Mouse (Mus musculus) kidney, postnatal 0 days (tissue): ENCODE measurements at regions not wholly inside any gene's neighbourhood (a gene's known extent, or its start where the extent isn't known, plus 50 kb on each side); places are given as distances from the start of the nearest gene placed in this dataset.

Source experiments
- ATAC-seq: fragments of 200-750 bp; cut with Nextera tagmentation; replicated peaks from 2 replicates; pipeline ENCODE4 v1.8.0; 2017; ENCODE audit warnings: low read depth, moderate number of reproducible peaks, moderate TSS enrichment, moderate library complexity; ENCODE audit not compliant: low FRiP score
- DNase-seq: peaks from one replicate; pipeline ENCODE4 v3.0.0-alpha.2; 2016; ENCODE audit warnings: low spot score
- H3K27ac ChIP-seq: fragments of 300-500 bp; sonication (generic); 2 replicates; pipeline ENCODE4 v1.5.1; 2014; ENCODE audit warnings: mild to moderate bottlenecking
- H3K27me3 ChIP-seq: fragments of 300-500 bp; sonication (generic); 2 replicates; pipeline ENCODE4 v1.6.1; 2014; ENCODE audit warnings: low read length, mixed read lengths; ENCODE audit not compliant: insufficient read depth
- H3K36me3 ChIP-seq: fragments of 300-500 bp; sonication (generic); 2 replicates; pipeline ENCODE4 v1.6.1; 2014; ENCODE audit warnings: low read length, mixed read lengths; ENCODE audit not compliant: insufficient read depth
- H3K4me1 ChIP-seq: fragments of 300-500 bp; sonication (generic); replicated peaks from 2 replicates; pipeline ENCODE4 v1.6.1; 2014; ENCODE audit warnings: antibody characterized with exemption, low read length, mixed read lengths; ENCODE audit not compliant: insufficient read depth
- H3K4me2 ChIP-seq: fragments of 300-500 bp; sonication (generic); 2 replicates; pipeline ENCODE4 v1.6.1; 2014; ENCODE audit warnings: mild to moderate bottlenecking, low read length, moderate library complexity, mixed read lengths
- H3K4me3 ChIP-seq: fragments of 300-500 bp; sonication (generic); replicated peaks from 2 replicates; pipeline ENCODE4 v1.5.1; 2014; ENCODE audit warnings: low read depth, low read length
- H3K9ac ChIP-seq: fragments of 300-500 bp; sonication (generic); 2 replicates; pipeline ENCODE4 v1.6.1; 2014; ENCODE audit warnings: low read depth, low read length
- H3K9me3 ChIP-seq: fragments of 300-500 bp; sonication (generic); replicated peaks from 2 replicates; pipeline ENCODE4 v1.6.1; 2016; ENCODE audit warnings: low read length, inconsistent platforms, mixed read lengths
- CTCF ChIP-seq: IDR thresholded peaks from 2 replicates; pipeline ENCODE4 v1.5.1; 2016; ENCODE audit warnings: antibody characterized with exemption, low read depth, mild to moderate bottlenecking, moderate library complexity
- WGBS: fragments of 180-500 bp; shearing (Covaris S2); extraction: QIAGEN DNeasy Blood & Tissue Kit; methylation state at CpG from one replicate; pipeline ENCODE4 v1.1.7; 2014; 5-methylcytosine and 5-hydroxymethylcytosine counted together

DNA sequence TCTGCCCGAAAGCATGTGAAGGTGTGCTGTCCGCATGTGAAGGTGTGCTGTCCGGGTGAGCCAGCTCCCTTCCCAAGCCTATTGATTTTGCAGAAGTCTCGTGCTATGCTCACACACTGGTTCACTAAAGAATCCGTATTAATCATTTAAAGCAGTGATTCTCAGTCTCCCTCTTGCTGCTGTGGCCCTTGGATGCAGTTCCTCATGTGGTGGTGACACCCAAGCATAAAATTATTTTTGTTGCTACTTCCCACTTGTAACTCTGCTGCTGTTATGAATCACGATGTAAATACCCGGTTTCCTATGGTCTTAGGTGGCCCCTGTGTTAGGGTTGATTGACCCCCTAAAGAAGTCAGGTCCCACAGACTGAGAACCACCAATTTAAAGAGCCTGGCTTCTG, 55.7 kb upstream of the Emb start:
- no peak overlapping the region for H3K9ac ChIP-seq
- no peak overlapping the region for H3K4me2 ChIP-seq
- no peak for ATAC-seq
- 92% methylated on average over 7 of the region's 7 CpGs for WGBS
- H3K36me3 ChIP-seq, result no peaks in the 10 kb centered on the region
- no peak for DNase-seq
- no peaks in the 10 kb centered on the region for H3K27me3 ChIP-seq
- H3K4me1 ChIP-seq, result no peaks in the 10 kb centered on the region
- H3K9me3 ChIP-seq, result no peaks in the 10 kb centered on the region
- no peak for TF ChIP-seq CTCF
- H3K27ac ChIP-seq, result no peak overlapping the region
- no peak overlapping the region for H3K4me3 ChIP-seq

DNA sequence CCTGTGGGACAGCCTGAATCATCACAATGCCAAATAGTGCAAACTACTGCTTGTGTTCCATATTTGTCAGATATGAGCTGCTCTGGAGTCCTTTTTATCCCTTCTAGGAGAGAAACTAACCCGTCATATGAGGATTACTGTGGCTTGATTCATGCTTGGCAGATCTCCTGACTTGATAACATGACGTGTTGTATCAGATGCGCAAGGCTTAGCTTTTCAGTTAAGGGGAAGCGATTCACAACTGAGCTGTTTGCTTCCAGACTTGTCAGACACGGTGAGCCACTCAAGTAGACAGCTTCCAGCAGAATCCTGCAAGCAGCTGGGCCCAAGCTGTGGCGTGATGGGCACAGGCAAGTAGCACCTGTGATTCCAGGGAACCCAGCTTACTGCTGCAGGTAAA, 64.5 kb upstream of the Emb start:
- no peaks in the 10 kb centered on the region for H3K4me1 ChIP-seq
- ATAC-seq (no peak), DNase-seq (no peak)
- TF ChIP-seq CTCF, result no peak
- no peak overlapping the region for H3K4me3 ChIP-seq
- WGBS, result 67% methylated on average over 6 of the region's 6 CpGs
- H3K27ac ChIP-seq, result no peak overlapping the region
- H3K27me3 ChIP-seq, result no peaks in the 10 kb centered on the region
- no peaks in the 10 kb centered on the region for H3K9me3 ChIP-seq
- H3K4me2 ChIP-seq, result no peak overlapping the region
- H3K9ac ChIP-seq, result no peak overlapping the region
- H3K36me3 ChIP-seq, result no peaks in the 10 kb centered on the region

DNA sequence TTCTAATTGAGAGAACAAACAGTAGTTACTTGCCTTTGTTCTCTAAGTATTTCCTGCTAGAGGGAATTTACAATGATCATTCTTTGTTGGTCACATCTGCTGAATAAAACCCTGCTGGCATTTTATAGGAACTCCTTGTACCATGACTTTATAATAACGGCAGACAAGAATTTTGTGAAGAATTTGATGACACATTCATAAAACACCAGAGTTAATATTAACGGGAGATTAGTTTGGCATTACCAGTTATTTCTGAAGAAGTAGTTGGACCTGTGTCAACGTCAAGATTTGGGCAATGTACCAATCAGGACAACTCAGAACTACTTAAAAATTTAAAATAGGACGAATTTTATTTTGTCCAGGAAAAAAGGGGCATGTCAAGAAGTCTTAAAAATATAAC, 65.1 kb upstream of the Emb start:
- ATAC-seq (no peak), DNase-seq (no peak)
- H3K9me3 ChIP-seq, result no peaks in the 10 kb centered on the region
- no peak for TF ChIP-seq CTCF
- H3K4me2 ChIP-seq, result no peak overlapping the region
- no peak overlapping the region for H3K4me3 ChIP-seq
- WGBS, result 71% methylated on average over 4 of the region's 4 CpGs
- no peak overlapping the region for H3K9ac ChIP-seq
- no peak overlapping the region for H3K27ac ChIP-seq
- no peaks in the 10 kb centered on the region for H3K27me3 ChIP-seq
- H3K4me1 ChIP-seq, result no peaks in the 10 kb centered on the region
- H3K36me3 ChIP-seq, result no peaks in the 10 kb centered on the region

DNA sequence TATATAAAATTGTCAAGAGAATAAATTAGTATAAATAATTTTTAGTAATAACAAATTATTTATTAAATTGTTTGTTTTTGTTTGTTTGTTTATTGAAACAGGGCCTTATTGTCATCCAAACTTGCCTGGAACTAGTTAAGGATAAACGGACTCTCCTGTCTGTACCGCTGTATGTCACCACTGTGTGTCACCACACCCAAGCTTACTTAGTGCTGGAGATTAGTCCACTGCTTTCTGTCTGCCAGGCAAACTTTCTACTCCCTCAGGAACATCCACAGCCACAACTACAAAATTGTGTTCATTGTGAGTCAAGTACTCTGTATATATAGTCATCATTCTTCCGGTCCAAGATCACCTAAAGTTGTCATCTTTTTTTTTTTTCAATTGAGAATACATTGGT, 74.0 kb upstream of the Emb start:
- ATAC-seq, result no peak
- no peaks in the 10 kb centered on the region for H3K9me3 ChIP-seq
- DNase-seq, result peak; percentile 9
- WGBS, result 88% methylated on average over 3 of the region's 3 CpGs
- H3K27me3 ChIP-seq, result no peaks in the 10 kb centered on the region
- H3K4me2 ChIP-seq, result no peak overlapping the region
- TF ChIP-seq CTCF, result peak; percentile 33; the same call in 1 of the 2 replicates
- no peak overlapping the region for H3K27ac ChIP-seq
- H3K36me3 ChIP-seq, result no peaks in the 10 kb centered on the region
- no peak overlapping the region for H3K4me3 ChIP-seq
- no peaks in the 10 kb centered on the region for H3K4me1 ChIP-seq
- H3K9ac ChIP-seq, result no peak overlapping the region

DNA sequence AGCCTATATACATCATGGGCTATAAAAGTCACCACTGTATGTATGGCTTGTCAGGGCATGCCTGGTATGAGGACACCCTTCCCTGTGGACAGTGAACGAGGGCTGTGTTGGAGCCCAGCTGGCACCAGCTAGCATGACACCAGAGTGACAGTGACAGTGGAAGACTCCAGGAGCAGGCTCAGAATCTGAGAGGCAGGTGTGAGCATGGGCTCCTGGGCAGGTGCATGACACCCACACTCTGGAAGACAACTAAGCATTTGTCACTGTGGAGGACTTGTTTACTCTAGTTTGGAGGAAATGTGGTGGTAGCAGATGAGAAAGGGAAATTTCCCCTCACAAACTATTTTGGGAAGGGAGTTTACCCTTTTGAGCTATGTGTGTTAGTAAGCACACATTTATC, 76.2 kb upstream of the Emb start:
- H3K27me3 ChIP-seq, result no peaks in the 10 kb centered on the region
- H3K27ac ChIP-seq, result no peak overlapping the region
- no peak overlapping the region for H3K9ac ChIP-seq
- WGBS, result 52% methylated on average over 1 of the region's 1 CpGs
- no peak overlapping the region for H3K4me2 ChIP-seq
- TF ChIP-seq CTCF, result no peak
- DNase-seq, result no peak
- H3K36me3 ChIP-seq, result no peaks in the 10 kb centered on the region
- ATAC-seq, result no peak
- H3K4me1 ChIP-seq, result no peaks in the 10 kb centered on the region
- no peaks in the 10 kb centered on the region for H3K9me3 ChIP-seq
- no peak overlapping the region for H3K4me3 ChIP-seq

DNA sequence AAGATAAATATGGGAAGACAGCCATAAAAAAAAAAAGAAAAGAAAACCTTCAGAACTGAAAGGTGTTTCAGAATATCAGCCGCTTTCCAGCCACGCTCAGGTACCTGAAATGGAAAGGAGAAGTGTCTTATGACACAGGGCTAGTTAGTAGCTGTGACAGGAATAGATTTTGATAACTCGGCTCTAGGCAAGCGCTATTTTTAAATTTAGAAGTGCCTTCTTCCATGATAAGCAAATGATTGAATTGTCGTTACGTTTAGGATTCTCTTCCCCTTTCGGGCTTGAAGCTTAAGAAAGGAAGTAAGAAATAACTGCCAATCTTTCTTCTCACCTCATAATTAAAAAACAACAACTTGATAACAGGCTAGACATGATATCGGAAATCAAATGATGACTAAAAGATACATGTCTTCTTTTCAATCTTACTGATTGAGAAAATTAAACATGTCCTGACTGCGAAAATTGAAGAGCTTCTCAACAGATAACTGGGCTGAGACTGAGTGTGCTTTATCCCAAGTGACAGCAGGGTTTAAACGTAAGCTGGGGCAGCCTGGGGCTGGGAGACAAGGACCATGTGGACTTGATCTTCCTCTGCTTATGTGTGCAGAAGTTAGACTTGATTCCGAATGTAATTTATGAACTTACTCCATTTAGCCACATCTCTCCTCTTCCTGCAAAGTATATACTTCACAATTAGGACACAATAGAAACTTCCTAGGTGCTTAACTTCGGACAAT, 80.4 kb upstream of the Emb start:
- ATAC-seq (no peak), DNase-seq (no peak)
- Histone ChIP-seq H3K27ac (no peak overlapping the region), H3K27me3 (no peaks in the 10 kb centered on the region), H3K4me3 (no peak overlapping the region), H3K9me3 (no peaks in the 10 kb centered on the region), H3K9ac (no peak overlapping the region), H3K36me3 (no peaks in the 10 kb centered on the region), H3K4me2 (no peak overlapping the region), H3K4me1 (no peaks in the 10 kb centered on the region)
- no peak for TF ChIP-seq CTCF
- 78% methylated on average over 12 of the region's 12 CpGs for WGBS
